ENCODE assay signal across 8 mouse cellular contexts in the genomic region with DNA sequence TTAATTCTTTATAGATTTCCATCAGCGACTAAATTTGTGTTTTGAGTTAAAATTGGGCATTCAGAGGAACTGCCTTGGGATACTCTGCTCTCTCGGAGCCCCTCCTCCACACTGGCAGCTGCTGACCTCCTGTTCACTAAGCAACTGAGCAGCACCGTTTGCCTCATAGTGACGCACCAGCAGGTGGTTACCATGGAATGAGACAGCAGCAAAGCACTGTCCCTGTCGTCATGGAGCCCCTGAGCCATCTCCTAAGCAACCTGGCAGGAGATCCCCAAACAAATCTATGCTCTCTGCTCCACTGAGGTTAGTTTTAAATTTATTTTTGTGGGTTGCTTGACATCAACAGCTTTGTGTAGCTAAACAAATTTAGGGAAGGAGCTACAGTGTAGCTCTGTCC.
DNase-seq lines count a peak whose midpoint lies in the region; ATAC-seq and TF ChIP-seq lines count a peak whose summit lies in the region.

No protein-coding gene starts in this region.

- TF ChIP-seq CTCF in midbrain, postnatal 0 days (IDR thresholded peaks at IDR 0.05) = no peak

- H3K27me3 ChIP-seq in forebrain, embryonic 10.5 days (ENCODE audit: poor library complexity, severe bottlenecking) = no peaks in the 10 kb centered on the region
- H3K27me3 ChIP-seq in midbrain, postnatal 0 days (ENCODE audit: insufficient read depth, low read length) = no peaks in the 10 kb centered on the region

- 10% methylated on average over 5 of the region's 5 CpGs for WGBS in forebrain, embryonic 10.5 days
- 3% methylated on average over 5 of the region's 5 CpGs for WGBS in midbrain, postnatal 0 days

- peak; percentile 90 for ATAC-seq in midbrain, postnatal 0 days (ENCODE audit: low FRiP score)

- peak; percentile 10 to 13 for DNase-seq in lung, adult 18-20 months
- no peak for DNase-seq in lung, postnatal 10 days
- DNase-seq in forebrain, embryonic 10.5 days (ENCODE audit: extremely low spot score, low spot score) = peak; percentile 36
- peak; percentile 87 to 92 for DNase-seq in layer of hippocampus, adult 18-20 months (ENCODE audit: low spot score in 2 of 2)
- DNase-seq in midbrain, postnatal 0 days (ENCODE audit: low spot score) = peak; percentile 90
- no peak for DNase-seq in ovary, postnatal 10 days (ENCODE audit: low spot score)
- no peak for DNase-seq in urinary bladder, adult 18-20 months (ENCODE audit: low spot score in 2 of 2)
- no peak for DNase-seq in natural killer cell, adult 2 months (ENCODE audit: low spot score in 2 of 2)

- H3K36me3 ChIP-seq in forebrain, embryonic 10.5 days (replicated peaks) = no peaks in the 10 kb centered on the region
- no peaks in the 10 kb centered on the region for H3K36me3 ChIP-seq in midbrain, postnatal 0 days (ENCODE audit: insufficient read depth, low read length)

- H3K4me1 ChIP-seq in forebrain, embryonic 10.5 days = peaks cover 22% of the 10 kb centered on the region
- peaks cover 11% of the 10 kb centered on the region for H3K4me1 ChIP-seq in midbrain, postnatal 0 days (ENCODE audit: insufficient read depth, low read length)

- H3K9ac ChIP-seq in midbrain, postnatal 0 days (replicated peaks; ENCODE audit: low read length, poor library complexity, severe bottlenecking) = no peak overlapping the region

- no peak overlapping the region for H3K4me3 ChIP-seq in forebrain, embryonic 10.5 days
- H3K4me3 ChIP-seq in midbrain, postnatal 0 days (ENCODE audit: low read depth, low read length) = no peak overlapping the region

- H3K9me3 ChIP-seq in forebrain, embryonic 10.5 days = no peaks in the 10 kb centered on the region
- no peaks in the 10 kb centered on the region for H3K9me3 ChIP-seq in midbrain, postnatal 0 days (ENCODE audit: low read length)

- no peak overlapping the region for H3K27ac ChIP-seq in forebrain, embryonic 10.5 days
- H3K27ac ChIP-seq in midbrain, postnatal 0 days (ENCODE audit: low read depth, low read length) = peak overlapping the region; percentile 32; the same call in 1 of the 2 replicates

- no peak overlapping the region for H3K4me2 ChIP-seq in midbrain, postnatal 0 days (ENCODE audit: low read depth, low read length, poor library complexity, severe bottlenecking)

Comparison
In these comparisons a context has a peak if more than half of its experiments do, and no peak if none do; other contexts are left out.
1. DNase-seq: peak in lung, adult 18-20 months (2 of 2), forebrain, embryonic 10.5 days (single experiment), layer of hippocampus, adult 18-20 months (2 of 2) and midbrain, postnatal 0 days (single experiment); none in lung, postnatal 10 days (single experiment), ovary, postnatal 10 days (single experiment), urinary bladder, adult 18-20 months (0 of 2) and natural killer cell, adult 2 months (0 of 2).